Mouse (Mus musculus): ENCODE measurements around the gene Creg1.

The Creg1 gene

GRCm38 (mm10) chr1:165786296-165786695 is 22.8 kb downstream of the Creg1 start:
- DNase-seq (ENCODE audit: low spot score in 2 of 2): no peak

DNA sequence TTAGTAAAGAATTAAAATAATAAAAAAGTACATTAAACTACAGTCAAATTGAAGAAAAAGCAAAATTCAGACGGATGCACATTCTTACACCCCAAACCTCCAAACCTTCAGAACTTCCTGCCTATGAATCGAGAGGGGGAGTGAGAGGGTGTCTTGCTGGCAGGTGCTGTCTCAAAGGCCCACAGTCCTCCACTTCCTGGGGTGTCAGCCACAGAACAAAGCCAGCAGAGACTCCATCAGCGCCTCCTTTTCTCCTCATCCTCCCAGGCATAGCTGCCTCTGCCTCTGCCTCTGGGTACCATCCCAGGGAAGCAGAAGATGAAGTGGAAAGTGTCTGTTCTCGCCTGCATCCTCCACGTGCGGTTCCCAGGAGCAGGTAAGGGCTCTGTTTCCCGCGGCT is 25.0 kb downstream of the Creg1 start, which contains the start of gene Cd247:
Cd247 (plus strand) TSS at position 171 of the 400 bp plus-strand sequence.
- no peak for DNase-seq (ENCODE audit: low spot score in 2 of 2)

DNA sequence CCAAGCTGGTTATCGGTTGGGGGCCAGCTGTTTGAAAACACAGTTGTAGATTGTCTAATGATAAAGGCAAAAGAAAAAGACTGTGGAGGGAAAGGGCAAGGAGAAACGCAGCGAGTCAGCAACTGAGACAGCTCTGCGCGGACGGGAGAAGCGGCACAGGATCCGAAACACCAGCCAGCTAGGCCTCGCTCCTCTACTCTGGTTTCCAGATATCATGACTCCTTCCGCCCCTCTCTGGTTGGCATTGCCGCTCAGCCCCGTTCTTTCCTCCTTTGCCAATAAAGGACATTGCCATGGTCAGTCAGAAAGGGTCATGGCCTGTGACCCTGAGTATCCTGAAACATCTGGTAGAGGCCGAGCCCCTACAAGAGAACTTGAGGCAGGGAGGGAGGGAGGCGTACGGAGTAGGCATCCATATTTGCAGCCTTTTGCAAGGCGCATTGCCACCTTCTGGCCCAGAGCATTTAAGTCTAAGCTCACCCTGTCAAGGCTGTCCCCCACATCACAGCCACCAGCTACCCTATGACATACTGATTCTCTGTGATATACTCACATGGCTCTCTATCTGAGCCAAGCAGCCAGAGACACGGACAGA is 25.6 kb downstream of the Creg1 start:
- no peak for DNase-seq (ENCODE audit: low spot score in 2 of 2)

GRCm38 (mm10) chr1:165789963-165790362 is 26.4 kb downstream of the Creg1 start:
- DNase-seq (ENCODE audit: low spot score in 2 of 2): no peak

DNA sequence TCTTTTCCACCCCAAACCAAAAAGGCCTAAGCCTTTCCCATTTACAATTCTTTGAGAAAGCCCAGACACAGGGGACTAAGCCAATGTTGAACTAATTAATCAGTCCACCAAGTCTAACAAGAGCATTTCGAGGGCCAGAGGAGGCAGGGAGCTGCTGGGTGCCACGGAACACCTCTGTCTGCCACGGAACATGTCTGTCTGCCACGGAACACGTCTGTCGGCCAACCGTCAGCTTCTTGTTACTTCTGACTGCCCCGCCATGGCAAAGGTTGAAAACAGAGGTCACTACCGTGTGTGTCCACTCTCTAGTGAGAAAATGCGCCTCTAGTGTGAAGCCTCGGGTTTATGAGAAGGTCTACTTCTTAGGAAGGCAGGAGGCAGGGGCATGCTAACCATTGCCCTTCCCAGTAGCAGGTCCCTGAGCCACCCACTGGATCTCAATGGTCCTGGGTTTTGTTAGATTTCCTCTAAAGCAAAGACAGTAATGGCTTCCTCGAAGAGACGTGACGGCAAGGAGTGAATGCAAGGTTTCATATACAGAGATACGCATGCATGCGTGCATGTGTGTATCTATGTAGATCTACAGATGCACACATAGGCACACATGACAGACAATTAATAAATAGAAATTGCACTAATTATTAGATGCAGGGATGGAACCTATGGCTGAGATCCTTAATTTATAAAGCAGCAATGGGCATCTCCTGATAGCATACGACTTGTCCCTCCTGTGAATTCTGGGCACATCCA is 27.1 kb downstream of the Creg1 start:
- DNase-seq (ENCODE audit: low spot score in 2 of 2): no peak

DNA sequence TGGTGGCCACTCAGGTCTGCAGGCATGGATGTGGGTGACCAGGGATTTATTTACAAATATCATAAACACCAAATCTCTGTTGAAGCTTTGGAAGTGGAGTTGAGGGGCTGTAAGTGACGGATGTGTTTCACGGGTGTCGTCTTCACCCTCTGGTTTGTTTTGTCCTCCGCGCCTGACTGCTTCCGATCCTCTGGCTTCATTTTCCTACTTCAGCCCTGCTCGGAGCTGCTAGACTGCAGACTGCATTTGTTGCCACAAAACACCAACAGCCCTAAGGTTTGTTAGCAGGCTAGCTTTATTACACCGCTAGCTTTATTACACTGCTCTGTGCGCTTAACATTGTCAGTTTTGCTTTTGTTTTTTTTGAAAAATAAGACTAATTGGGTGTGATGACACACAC is 27.9 kb downstream of the Creg1 start:
- DNase-seq (ENCODE audit: low spot score in 2 of 2): no peak

GRCm38 (mm10) chr1:165801709-165802310 is 38.3 kb downstream of the Creg1 start:
- DNase-seq (ENCODE audit: low spot score in 2 of 2): no peak

DNA sequence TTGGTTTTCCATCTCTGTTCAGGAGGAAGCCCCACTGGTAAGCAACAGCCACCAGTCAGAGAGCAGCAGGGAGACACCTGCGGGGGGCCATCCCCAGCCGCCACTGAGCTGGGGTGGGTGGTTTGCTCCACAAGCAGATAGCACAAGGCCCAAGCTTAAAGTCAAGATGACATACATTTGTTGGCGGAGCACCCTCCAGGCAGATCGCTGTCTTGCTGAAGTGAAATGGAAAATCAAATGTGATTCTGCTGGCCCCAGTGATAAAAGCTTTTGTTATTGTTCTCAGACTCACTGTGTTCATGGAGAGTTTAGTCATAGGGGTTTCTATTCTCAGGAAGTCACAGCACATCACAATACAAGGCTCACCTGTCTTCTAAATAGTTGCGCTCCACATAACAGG is 39.6 kb downstream of the Creg1 start:
- no peak for DNase-seq (ENCODE audit: low spot score in 2 of 2)

DNA sequence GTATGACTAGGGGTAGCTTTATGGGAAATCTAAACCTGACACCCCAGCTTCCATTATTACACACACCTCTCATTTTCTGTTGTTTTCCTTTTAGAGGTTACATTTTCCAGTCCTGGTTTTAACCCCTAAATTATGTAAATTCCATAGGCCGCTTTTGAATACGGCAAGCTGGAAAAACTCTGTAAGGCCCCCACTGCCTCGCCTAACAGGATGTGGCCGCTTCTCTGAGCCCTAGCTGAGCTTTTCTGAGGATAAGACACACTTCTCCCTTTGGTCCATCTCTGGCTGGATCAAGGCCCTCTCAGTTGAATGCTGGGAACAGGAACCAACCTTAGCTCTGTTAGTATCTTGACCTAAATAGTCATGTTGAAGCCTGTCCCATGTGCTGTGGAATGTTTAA is 40.6 kb downstream of the Creg1 start:
- no peak for DNase-seq (ENCODE audit: low spot score in 2 of 2)

GRCm38 (mm10) chr1:165810633-165811032 is 47.1 kb downstream of the Creg1 start:
- no peak for DNase-seq (ENCODE audit: low spot score in 2 of 2)

DNA sequence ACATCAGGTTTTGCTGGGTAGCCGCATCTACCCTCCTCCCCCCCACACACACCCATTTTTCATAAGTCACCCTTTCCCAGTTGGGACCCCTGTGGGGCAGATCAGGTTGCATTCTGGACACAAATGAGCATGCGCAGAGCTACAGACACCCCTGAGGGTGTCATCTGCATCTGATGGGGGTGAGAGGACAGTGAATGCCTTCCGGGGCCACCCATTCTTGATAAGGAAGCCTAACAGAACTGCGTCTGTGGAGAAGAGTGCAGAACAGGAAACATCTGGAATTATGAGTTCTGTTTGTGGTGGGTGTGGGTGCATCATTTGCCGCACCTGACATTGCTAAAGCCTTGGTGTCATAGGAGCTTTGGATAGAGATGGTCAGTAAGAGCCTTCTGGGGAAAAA is 47.6 kb downstream of the Creg1 start:
- DNase-seq (ENCODE audit: low spot score in 2 of 2): no peak

- no peak for DNase-seq (ENCODE audit: low spot score in 2 of 2)
These were observed 49.2 kb downstream of the Creg1 start for GRCm38 (mm10) chr1:165812775-165813174.

DNA sequence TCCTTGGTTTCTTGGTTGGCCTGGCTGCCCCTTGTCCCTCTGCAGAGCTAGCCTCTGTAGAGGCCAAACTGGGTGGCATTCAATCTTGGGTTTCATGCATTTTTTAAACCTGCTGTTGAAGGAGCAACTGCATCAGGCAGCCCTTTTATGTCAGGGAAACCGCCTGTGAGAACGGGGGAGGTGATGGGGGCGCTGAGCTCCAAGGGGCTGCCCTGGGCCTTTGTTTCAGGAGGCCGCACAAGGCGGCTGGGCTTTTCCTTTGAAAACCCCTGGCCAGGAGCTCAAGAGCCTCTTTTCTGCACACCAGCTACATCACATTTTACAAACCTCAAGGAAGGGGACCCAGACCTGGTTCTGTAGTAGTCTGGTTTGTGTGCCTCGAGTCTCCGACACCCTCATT is 50.6 kb downstream of the Creg1 start:
- no peak for DNase-seq (ENCODE audit: low spot score in 2 of 2)

DNA sequence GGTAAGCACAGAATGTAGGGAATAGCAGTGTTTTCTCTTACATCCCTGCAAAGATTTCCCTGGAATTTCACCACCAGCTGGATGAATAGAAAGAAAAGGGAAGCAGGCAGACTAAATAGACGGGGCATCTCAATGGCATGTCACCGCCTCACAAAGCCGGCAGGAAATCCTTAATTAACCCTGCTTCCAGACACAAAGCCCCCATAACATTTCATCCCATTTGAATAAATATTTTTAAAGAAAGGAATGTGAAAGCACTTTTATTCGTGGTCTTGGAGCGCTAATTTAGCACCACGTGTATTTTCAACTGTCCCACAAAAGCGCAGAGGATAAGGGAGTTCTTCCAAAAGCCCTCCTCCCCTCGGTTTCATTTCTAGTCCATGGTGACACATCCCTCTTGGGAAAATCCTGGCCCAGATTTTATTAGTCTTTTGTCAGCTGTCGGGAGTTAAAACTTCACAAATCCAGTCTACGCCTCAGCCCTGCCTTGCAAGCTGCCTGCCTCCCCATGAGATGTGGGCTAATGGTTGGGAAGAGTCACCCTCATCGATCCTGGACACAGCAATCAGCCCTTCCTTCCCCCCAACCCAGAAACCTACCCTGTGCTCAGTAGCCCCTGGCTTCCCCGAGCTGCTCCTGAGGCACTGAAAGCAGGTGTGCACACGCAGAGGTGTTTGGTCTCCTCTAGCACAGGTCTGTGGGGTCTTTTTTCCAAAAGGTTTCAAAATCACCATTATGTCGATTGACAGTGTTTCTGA is 51.2 kb downstream of the Creg1 start:
- DNase-seq (ENCODE audit: low spot score in 2 of 2): no peak

DNA sequence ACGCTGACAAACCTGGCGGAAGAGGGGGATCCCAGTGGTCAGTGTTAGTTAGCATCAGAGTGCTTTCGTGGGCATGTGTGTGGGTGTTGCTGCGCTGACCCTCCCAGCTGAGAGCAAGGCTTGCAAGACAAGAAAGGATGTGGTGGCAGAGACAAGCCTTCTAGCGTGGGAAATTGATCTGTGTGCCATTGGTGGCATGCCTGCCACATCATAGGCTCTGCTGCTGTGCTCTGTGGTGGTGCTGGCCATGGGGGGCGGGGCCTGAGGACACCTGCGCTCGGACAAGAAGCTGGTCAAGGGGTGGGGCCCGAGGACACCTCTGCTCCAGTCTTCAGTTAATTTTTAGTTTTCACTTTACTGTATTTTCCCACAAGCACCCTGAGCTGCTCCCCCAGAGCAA is 52.8 kb downstream of the Creg1 start:
- no peak for DNase-seq (ENCODE audit: low spot score in 2 of 2)

DNA sequence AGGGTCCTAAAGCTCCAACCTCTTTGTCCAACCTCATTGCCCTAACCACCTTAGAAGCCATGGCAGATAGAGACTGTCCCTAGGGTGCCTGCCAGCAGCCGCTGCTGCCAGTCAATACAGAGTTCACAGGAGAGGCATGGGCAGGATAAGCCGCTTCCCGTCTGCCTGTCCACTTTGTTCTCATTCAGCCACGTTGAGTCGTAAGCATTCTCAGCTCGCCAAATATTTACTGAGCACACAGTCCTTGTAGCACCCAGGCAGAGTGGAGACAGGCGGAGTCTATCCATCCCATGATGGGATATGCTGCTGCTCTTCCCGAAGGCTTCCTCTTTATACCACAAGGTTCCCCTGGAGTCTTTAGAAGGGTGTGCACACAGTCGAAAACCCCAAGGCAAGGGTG is 53.7 kb downstream of the Creg1 start:
- DNase-seq (ENCODE audit: low spot score in 2 of 2): no peak

DNA sequence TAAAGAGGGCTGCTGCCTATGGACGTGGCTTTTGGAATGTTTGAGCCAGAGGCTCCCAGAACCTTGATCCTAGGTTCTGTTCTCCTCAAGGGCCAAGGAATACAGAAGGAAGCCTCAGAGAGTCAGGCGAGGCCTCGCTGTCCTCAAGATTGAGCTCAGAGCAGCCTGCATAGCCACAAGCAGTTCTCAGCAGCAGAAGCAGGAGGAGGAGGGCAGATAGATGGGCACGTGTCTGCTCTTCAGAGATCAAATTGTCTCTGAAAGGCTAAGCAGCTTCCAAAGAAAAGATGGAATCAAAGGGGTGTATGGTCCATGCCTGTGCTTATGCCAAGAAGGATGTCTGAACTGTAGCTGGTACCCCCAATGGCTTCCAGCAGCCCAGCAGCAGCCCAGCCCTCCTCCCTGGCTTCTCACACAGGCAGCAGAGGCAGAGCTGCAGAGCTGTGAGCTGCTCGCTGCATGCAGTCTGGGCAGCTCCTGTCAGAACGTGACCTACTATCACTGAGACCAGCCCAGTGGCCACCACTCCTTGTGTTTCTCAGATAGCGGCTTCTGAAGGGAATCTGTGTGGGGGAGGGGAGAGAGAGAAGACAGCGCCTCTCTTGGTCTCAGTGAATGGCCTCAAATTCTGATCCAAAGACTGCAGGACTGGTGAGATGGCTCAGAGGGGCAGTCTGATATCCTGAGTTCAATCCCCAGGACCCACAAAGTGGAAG is 54.8 kb downstream of the Creg1 start:
- no peak for DNase-seq (ENCODE audit: low spot score in 2 of 2)

- DNase-seq (ENCODE audit: low spot score in 2 of 2): no peak
These were observed 55.6 kb downstream of the Creg1 start for GRCm38 (mm10) chr1:165819147-165819546.

GRCm38 (mm10) chr1:165822031-165822430 is 58.5 kb downstream of the Creg1 start:
- DNase-seq (ENCODE audit: low spot score in 2 of 2): no peak
